Mouse (Mus musculus) gastrocnemius, postnatal 36 days (tissue): ENCODE results near the gene Grhl1. TPM values are rescaled to one million over a fixed set of nuclear protein-coding genes. Genes with fewer than 3 reads are reported as not detected.
"Not testable (repeated sequence)": the region's sequence is repeated elsewhere in the genome, so short reads cannot be mapped to it uniquely, and the experiment has no call there.

Source experiments
- DNase-seq, 2 experiments: peaks; one replicate each; pipeline ENCODE4 v3.0.0; 2022
- intact Hi-C: fragments of 180-260 bp; cut with DNase I; formaldehyde crosslinking; loops from one replicate; pipeline ENCODE4 v1.15.1; 2025
- long read RNA-seq, 2 experiments: library from polyadenylated mRNA; stranded (forward); transcript quantifications; one replicate each; pipeline ENCODE4 v2.0.0; 2021
- total RNA-seq, 2 experiments: library from RNA; stranded (reverse); gene quantifications; 2 replicates each; pipeline ENCODE4 v1.2.3; 2021

Gene Grhl1
- under 1 TPM; 0.18 to 0.22 TPM for total RNA-seq
- long read RNA-seq, experiment 1: 0 reads
- long read RNA-seq, experiment 2, partial matches to known transcripts: 1 of 1 reads
- long read RNA-seq, experiment 2, other reads (novel, unspliced or antisense): 0 of 1 reads

DNA sequence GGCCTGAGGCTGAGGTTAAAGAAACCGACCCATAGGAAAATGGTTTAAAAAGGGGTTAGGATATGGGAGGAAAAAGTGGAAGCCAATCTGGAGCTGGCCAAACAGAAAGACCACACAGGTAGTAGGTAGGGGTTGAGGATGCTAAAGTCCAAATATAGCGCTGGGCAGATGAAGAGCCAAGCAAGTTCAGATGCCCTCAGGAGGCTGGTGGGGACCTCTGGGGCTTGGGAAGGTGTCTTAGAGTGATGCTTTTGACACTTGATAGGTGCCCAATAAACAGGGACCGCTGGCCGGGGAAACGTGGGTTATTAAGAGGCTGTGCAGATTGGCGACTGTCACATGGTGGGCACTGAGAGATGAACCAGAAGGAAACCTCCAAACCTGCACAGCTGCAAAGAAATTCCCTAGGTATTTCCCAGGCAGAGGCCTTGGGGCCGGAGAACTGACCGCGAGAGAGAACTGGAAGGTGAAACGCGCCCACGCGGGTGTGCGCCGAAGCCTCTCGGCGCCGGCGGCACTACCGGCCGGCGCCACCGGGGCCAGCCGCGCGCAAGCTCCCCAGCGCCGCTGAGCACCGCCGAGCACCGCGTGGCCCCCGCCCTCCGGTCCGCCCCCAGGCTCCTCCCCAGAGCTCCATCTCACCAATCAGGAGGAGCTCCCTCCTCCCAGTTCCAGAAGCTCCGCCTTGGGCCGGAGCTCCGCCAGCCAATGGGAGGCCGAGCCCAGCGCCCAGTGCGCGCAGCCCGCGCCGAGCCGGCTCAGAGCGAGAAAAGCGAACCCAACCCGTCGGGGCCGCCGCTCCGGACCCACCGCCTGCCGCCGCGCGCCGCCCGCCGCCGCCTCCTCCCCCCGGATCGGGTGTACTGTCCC lies at the start of gene Grhl1:
Gene Grhl1, plus strand, starts transcription at position 761 of the 870 bp plus-strand sequence.
- DNase-seq: peak; percentile 88 to 94
- intact Hi-C loops: no loop called here

DNA sequence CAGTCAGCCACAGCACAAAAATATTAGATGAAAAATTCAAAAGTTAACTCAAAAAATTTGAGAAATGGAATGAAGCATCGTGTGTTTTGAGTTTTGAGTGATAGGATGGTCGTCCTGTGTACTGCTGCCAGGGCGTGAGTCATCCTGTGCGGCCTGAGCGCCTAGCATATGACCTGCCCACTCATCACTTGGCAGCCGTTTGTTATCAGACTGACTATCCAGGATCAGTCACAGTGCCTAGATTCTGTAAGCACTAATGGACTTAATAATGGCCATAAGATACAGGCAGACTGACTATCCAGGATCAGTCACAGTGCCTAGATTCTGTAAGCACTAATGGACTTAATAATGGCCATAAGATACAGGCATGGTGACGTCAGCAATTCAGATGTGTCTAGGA lies 47.0 kb upstream of the Grhl1 start:
- intact Hi-C loops, DNase-seq: not testable (repeated sequence)

DNA sequence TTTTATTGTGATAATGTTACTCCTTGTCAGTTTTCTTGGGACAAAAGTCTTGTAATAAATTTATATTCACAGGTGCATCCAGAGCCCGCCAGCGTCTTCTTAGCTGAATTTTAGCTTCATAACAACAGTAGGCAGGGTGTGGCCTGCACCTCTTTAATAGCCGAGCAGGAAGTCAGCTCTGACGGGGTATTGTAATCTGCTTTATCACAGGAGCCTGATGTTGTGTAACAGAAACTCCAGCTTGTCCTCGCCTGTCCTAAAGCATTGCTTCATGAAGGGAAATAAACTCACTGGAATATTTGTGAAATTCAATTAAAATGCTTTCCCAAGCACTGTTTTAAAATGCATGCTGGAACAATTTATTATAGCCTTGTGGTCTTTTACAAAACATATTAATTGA lies 35.7 kb upstream of the Grhl1 start:
- intact Hi-C loops: no loop called here
- no peak for DNase-seq

DNA sequence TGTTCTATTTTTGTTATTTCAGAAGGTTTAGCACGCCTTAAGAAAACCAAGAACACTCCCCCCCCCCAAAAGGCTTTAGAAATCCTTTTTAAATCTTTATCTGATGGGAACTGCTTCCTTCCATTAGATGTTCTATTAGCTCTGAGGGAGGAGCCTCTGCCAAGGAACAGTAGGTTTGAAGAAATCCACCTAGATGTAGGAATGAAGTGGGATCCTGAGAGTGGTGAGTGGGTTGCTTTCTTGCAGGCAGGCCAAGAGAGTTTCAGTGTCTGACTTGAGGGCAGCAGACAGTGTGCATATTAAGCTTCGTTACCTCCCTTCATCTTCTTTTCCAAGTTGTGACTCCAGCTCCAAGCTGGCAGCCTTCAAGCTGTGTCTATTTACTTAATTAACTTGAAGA lies 34.9 kb upstream of the Grhl1 start:
- no peak for DNase-seq
- intact Hi-C loops: no loop called here

DNA sequence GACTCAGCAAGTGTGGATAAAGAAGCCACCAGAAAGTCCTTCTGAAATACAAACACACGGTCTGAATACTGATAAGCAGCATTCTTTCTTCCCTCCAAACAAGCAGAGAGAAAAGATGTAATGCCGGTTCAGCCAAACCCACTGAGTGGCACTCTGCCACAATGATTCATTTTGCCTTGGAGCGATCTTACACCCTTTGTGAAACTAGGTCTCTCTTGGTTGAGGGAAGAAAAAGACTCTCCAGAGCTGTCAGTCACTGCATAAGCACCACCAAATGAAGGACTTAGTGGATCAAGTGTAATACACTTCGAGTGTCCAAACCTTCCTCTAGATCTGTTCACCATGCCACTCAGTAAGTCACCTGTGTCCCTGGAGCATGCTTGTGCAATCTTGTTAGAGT lies 34.1 kb upstream of the Grhl1 start:
- intact Hi-C loops: no loop called here
- no peak for DNase-seq

DNA sequence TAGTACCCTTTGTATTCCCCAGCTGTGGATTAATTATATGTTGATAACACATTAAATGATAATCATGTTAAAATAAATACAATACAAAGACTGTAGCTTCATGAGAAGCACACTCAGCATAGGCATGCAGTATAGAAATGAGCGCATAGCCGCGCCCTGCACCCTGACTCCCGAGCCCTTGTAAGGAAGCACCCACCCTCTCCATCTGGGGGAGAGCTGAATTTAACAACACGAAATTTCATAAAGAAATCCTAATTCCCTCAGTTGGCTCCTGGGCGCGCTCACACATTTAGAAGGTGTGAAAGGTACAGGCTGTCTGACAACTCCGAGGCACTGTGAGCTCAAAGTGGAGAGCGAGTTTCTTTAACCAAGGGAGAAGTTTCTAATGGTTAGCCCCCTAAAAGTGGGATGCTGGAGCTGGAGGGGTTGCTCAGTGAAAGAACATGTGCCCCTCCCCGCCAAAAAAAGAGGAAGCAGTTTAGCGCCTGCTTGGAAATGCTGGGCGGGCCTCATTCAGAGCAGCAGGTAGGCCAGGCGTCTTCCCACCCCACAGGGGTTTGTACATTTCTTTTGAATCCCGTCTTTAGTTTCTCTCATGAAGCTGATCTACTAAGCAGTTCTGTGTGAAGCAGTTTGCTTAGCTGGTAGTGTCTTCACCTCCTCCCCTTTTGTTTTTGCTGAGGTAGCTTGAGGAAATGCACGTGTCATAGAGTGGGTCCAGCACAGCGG lies 30.5 kb upstream of the Grhl1 start:
- DNase-seq: no peak

DNA sequence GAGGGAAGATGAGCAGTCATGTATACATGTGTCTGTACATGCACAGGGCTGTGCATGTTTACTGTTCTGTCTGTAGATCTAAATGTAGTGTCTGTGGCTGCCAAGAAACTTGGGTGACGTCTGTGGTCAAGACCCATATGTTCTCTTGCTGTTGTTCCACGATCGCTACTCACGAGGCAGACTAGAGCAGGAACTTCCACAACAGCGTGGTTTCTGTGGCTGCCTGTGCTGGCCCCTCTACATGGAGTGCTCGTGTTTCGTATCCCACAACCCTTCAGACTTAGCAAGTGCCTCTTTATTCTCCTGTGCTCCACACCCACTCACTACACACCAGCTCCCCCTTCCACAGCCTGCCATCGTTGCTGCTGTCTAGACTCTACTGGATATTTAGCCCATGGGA lies 24.4 kb upstream of the Grhl1 start:
- intact Hi-C loops: no loop called here
- no peak for DNase-seq

More for the DNA sequence above, 30.5 kb upstream of the Grhl1 start:
- intact Hi-C loops: no loop called here

DNA sequence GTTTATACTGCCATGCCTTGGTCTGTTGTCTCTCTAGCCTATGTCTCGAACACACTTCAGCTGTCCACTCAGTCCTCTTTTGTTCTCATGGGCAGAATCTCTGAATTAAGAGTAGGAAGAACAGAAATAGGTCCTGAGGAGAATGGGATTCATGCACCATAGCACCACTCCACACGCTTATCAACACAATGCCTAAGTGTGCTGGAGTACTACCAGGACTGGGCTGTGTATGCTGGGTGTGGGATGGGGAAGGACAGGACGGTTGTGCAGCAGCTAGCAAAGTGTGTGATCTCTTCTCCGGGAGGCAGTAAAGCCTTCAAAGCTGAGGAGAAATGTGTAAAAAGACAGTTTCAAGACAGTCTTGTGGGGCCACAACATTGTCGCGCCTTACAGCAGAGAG lies 23.2 kb upstream of the Grhl1 start:
- DNase-seq: no peak
- intact Hi-C loops: no loop called here

DNA sequence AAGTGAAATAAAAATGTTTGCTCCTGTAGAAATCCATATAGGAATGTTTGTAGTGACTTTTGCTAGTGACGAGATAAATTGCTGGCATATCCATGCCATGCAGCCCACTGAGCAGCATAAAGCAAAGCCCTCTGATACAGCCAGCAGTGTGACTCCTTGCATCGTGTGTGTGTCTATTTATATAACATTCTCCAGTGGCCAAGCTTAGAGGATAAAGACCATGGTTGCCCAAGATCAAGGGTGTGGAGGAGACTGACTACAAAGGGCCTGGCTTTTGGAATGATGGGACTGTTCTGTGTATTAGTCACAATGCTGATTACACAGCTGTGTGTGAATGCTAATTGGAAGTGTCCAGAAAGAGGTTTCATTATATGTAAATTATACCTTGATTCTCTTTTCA lies 19.6 kb upstream of the Grhl1 start:
- intact Hi-C loops: no loop called here
- DNase-seq: no peak

DNA sequence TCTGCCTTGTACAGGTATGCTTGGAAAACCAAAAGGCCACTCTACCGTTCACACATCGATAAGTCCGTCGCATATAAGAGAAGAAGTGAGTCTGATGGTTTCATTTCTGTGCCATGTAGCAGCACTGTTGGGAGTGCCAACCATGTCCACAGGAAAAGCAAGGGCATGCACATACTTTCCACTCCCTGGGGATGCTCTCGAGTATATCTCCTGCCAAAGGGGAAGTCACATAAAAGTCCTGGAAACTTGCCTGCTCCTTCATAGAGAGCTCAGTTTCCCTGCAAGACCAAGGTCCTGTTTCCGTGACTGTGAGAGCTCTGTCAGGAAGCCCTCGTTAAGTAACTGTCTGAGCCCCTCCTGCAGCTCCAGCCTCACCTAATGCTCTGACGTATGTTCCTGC lies 16.1 kb upstream of the Grhl1 start:
- intact Hi-C loops: no loop called here
- no peak for DNase-seq

DNA sequence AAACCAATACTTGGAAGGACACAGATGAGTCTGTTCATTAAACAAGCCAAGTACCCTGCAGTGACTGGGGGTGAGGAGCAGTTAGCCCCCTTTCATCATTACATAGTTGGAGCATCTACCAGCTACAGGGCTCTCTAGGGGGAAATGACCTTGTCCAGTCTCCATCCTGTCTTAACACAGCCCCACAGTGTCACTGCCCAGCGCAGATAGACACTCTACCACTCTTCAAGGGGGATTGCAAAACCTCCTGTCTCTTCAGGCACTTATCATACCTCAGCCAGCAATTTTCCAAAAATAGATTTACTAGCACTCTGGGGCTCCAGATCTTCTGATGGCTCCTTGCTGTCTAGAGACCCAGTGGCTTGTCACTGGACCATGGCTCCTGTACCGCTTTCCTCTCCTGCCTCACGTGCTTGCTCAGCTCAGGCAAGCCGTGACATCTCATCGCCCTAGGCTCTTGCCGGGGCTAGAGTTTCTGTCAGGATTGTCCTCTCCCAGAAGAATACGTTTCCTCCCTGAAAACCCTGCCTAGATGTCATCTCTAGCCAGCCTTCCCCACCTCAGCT lies 8.6 kb upstream of the Grhl1 start:
- no peak for DNase-seq
- intact Hi-C loops: no loop called here

DNA sequence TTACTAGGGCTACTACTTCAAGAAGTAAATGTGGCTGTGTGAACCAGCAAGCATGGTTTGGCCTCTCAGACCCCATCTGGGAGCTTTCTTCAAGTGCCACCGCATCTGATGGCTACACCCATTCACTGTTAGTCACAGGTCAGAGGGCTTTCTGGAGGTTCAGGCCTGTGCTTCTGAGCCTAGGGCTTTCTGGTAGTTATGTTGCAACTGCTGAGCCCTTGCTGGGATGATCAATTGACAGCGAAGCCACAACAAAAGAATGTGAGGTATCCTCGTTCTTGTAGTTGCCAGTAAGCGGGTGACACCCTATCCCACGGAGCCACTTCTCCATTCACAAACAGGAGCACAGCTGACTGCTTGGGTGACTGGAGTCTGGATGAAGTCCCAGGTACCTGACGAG lies 6.8 kb upstream of the Grhl1 start:
- intact Hi-C loops: no loop called here

DNA sequence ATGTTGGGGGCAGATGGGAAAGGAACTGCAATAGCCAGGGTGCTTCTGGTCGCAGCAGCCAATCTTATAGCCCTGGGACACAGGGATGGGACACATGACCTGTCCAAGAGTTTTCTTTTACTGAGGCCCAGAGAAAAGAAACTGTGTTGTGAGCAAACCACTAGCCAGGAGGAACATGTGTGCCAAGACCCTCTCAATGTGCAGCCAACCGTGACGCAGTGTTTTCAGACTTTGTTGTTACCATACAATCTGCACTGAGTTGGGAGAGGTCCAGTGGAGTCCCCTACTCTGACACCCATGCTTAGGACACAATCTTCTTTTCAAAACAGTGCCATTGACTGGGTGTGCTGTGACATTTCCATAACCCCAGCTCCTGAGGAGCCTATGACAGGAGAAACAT lies 4.5 kb upstream of the Grhl1 start:
- intact Hi-C loops: no loop called here
- no peak for DNase-seq

More for the DNA sequence above, 6.8 kb upstream of the Grhl1 start:
- no peak for DNase-seq

DNA sequence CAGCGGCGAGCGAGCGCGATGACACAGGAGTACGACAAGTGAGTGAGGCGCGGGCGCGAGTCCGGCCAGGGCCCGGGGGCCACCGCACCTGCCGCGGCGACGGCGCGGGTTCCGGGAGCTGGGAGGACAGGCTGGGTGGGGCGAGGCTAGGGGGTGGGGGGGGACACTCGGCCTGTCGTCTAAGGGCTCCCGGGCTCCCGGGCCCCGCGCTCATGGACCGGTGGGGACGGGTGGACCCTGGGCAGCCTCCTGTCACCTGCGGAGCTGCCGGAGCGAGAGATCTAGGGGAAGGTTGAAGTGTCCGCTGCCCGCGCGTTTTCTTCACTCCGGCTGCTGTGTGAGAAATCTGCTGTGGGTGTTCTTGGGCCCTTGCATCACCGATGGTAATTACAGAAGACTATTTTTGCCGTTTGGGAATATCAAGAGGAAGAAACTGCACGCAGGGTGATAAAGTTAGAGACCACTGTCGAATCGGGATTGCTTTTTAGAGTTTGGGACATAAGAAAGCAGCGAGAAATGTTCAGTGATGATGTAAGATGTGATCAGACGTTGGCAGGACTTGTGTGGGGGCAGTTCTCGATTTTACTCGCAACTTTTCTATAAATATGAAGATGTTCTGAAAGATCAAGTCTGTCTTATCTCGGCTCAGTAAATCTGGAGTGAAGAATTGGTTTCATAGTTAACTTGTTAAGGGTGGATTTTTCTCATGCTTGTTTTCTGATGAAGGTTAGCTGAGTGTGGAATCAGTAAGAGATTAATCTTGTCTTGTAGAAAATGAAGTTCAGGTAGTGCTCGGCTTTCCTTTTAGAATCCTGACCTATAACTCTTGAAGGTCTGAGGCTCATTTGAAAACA lies 565 bp downstream of the Grhl1 start:
- DNase-seq: no peak
- intact Hi-C loops: no loop called here

DNA sequence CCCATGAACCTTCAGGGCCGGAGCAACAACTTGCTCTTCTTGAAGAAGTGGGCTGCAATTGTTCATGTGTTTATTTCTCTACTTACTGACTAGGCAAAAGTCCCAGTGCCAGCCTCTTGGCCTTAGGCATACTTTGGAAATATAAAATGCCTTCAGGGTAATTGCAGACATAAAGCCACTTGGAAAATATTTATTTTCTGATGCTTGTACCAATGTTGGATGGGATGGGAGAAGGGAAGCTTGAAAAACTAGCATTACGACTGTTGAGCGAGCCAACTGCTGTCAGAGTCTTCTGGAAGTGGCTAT lies 1.1 kb downstream of the Grhl1 start:
- intact Hi-C loops: no loop called here
- DNase-seq: no peak

DNA sequence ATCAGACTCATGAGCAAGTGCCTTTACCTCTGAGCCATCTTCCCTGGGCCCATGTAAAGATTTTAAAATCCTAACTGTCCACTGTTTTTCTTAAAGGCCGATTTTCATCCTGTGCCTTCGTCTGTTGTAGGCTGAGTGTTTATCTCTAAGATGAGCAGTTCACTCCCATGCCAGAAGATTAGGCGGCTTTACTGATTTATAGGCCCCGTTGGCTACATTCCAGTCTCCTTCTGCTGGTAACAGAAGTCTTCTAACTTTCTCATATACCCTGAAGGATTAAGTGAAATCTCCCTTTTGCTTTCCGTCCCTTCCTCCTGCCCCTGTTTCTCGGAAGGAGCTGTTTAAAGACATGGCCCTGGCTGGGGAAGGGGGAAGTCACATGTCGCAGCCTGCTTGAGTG lies 2.8 kb downstream of the Grhl1 start:
- no peak for DNase-seq
- intact Hi-C loops: no loop called here

DNA sequence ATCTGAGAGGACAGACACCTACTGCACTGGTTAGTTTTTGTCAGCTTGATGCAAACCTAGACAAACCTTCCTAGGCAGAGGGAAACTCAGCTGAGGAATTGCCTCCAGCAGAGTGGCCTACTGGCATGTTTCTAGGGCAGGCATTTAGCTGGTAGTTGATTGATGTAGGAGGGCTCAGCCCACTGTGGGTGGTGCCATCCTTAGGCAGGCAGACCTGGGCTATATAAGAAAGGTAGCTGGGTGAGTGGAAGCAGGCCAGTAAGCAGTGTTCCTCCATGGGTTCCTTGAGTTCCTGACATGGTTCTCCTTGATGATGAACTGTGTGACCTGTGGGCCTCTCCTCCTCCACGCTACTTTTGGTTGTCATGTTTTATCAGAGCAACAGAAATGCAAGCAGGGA lies 8.4 kb downstream of the Grhl1 start:
- intact Hi-C loops: no loop called here
- no peak for DNase-seq

DNA sequence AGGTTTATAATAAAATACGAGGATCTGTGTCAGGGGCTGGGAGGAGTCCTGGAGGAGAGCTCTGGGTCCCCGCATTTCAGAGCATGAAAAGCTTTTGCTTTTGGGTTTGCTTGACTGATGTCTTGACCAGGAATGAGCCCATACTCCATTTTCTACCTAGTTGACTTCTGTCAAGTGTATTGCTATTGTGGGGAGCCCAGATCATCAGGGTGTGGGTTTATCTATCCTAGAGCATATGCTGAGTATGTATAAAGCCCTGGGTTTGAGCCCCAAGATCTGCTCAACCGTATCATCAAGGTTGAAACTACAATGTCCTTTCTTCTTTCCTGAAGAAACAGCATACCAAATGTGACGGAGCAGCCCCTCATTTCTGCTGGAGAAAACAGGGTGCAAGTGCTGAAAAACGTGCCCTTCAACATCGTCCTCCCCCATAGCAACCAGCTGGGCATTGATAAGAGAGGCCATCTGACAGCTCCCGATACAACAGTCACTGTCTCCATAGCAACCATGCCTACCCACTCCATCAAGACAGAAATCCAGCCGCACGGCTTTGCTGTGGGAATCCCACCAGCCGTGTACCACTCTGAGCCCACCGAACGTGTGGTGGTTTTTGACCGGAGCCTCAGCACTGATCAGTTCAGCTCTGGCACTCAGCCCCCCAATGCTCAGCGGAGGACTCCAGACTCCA lies 9.1 kb downstream of the Grhl1 start:
- DNase-seq: no peak
- intact Hi-C loops: no loop called here

DNA sequence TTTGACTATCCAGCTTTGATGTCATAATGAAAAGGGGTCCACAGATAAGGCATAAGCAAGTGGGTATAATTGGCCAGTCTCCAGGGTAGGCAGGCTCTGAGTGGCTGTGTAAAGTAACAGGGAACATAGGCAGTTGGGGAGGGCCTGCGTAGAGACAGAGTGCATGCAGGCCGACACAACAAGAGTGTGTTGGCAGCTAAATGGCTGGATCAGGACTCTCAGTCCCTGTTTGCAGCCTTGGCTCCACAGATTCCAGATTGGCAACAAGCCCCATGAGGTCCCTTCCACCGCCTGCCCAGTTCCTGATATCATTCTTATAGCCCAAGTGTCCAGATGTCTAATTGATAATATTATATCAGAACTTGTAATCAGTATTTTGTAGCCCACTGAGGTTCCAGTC lies 11.6 kb downstream of the Grhl1 start:
- no peak for DNase-seq
- intact Hi-C loops: no loop called here

DNA sequence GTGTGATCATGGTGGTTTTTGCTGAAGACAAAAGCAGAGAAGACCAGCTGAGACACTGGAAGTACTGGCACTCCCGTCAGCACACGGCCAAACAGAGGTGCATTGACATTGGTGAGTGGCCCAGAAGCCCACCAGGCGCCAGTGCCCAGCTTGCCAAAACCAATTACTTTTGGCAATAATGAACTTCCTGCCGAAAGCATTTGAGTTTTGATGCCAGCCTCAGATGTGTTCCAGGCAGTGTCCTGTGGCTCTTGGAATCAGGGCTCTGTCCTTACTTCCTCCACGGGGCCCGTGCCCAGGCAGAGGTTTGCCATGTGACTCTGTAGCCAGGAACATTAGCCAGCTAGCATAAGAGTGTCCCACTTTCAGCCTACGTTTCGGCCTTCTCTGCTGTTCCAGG lies 12.8 kb downstream of the Grhl1 start:
- DNase-seq: no peak
- intact Hi-C loops: no loop called here
